Mouse (Mus musculus) heart, embryonic 14.5 days (tissue): ENCODE measurements around the gene Gm49630. TPM values are rescaled to one million over a fixed set of nuclear protein-coding genes. Genes with fewer than 3 reads are reported as not detected.
"Not testable (repeated sequence)": the region's sequence is repeated elsewhere in the genome, so short reads cannot be mapped to it uniquely, and the experiment has no call there.

Experiments used
- ATAC-seq: fragments of 200-750 bp; cut with Nextera tagmentation; 2 replicates; pipeline ENCODE4 v1.8.0; 2017; ENCODE audit warnings: low read depth, moderate TSS enrichment; ENCODE audit not compliant: insufficient number of reproducible peaks, insufficient read depth, low FRiP score
- H3K27ac ChIP-seq, 2 experiments: fragments of 200-500 bp in 1 of 2; fragments of 300-500 bp in 1 of 2; sonication (generic) in 1 of 2; replicated peaks in 1 of 2; 2 replicates each; pipeline ENCODE4 v1.5.1; 2012 to 2014; ENCODE audit warnings: low read depth in 2 of 2, low read length in 2 of 2, control low read depth in 1 of 2, mild to moderate bottlenecking in 1 of 2, mixed read lengths in 1 of 2; ENCODE audit not compliant: control insufficient read depth in 1 of 2, insufficient read depth in 1 of 2
- H3K27me3 ChIP-seq: fragments of 300-500 bp; sonication (generic); 2 replicates; pipeline ENCODE4 v1.6.1; 2014; ENCODE audit warnings: mild to moderate bottlenecking, low read length, control low read depth; ENCODE audit not compliant: control insufficient read depth, insufficient read depth
- H3K36me3 ChIP-seq: fragments of 300-500 bp; sonication (generic); 2 replicates; pipeline ENCODE4 v1.6.1; 2014; ENCODE audit warnings: mild to moderate bottlenecking, control low read depth, low read length, mixed read lengths; ENCODE audit not compliant: control insufficient read depth, insufficient read depth
- H3K4me1 ChIP-seq, 2 experiments: fragments of 200-500 bp in 1 of 2; fragments of 300-500 bp in 1 of 2; sonication (generic) in 1 of 2; 2 replicates each; pipeline ENCODE4 v1.6.1; 2012 to 2014; ENCODE audit warnings: low read length in 2 of 2, control low read depth in 1 of 2, mixed read lengths in 1 of 2; ENCODE audit not compliant: control insufficient read depth in 2 of 2, insufficient read depth in 2 of 2
- H3K4me2 ChIP-seq: fragments of 300-500 bp; sonication (generic); 2 replicates; pipeline ENCODE4 v1.6.1; 2014; ENCODE audit warnings: mild to moderate bottlenecking, low read length
- H3K4me3 ChIP-seq, 2 experiments: fragments of 200-500 bp in 1 of 2; fragments of 300-500 bp in 1 of 2; sonication (generic) in 1 of 2; 2 replicates each; pipeline ENCODE4 v1.5.1; 2012 to 2014; ENCODE audit warnings: low read length in 2 of 2, mild to moderate bottlenecking in 2 of 2, control low read depth in 1 of 2, low read depth in 1 of 2, moderate library complexity in 1 of 2; ENCODE audit not compliant: control insufficient read depth in 1 of 2, insufficient read depth in 1 of 2
- H3K9ac ChIP-seq: fragments of 300-500 bp; sonication (generic); 2 replicates; pipeline ENCODE4 v1.6.1; 2014; ENCODE audit warnings: mild to moderate bottlenecking, low read length
- H3K9me3 ChIP-seq: fragments of 300-500 bp; sonication (generic); 2 replicates; pipeline ENCODE4 v1.6.1; 2016; ENCODE audit warnings: low read length, control low read depth; ENCODE audit not compliant: control insufficient read depth
- WGBS: fragments of 180-500 bp; shearing (Covaris S2); extraction: QIAGEN DNeasy Blood & Tissue Kit; methylation state at CpG from one replicate; pipeline ENCODE4 v1.1.7; 2014; 5-methylcytosine and 5-hydroxymethylcytosine counted together
- polyA plus RNA-seq: library from polyadenylated mRNA; unstranded; fragments of >200 nt; fragmentation: Nextera tagmentation; extraction: Ambion mirVana; gene quantifications from 2 replicates; pipeline ENCODE4 v1.2.1, GENCODE M21; 2014

Gm49630 gene
- not detected in 2 replicates for polyA plus RNA-seq

DNA sequence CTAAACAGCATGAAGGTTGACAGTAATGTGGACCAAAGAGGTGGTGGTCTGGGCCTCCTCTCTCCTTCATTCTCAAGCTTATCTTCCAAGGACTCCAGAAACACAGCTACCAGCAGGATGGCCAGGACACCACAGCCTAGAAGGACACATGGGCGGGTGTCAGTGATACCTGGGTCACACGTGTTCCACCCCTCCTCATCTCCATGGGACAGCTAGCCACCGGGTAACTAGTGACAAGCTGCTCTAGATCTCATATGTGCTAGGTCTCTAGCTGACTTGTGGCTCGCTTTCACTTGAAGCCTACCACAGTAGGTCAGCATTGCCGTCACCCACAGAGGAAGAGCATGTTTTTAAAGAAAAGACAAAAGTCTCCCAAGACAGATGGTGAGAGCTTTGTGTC, at the start of gene Gm49630:
Gm49630 (minus strand) TSS at position 101 of the 400 bp plus-strand sequence.
- H3K36me3 ChIP-seq, H3K9ac ChIP-seq, ATAC-seq, H3K27ac ChIP-seq, H3K9me3 ChIP-seq, H3K4me3 ChIP-seq, H3K4me1 ChIP-seq, H3K4me2 ChIP-seq, H3K27me3 ChIP-seq: not testable (repeated sequence)
- WGBS: 52% methylated on average over 2 of the region's 5 CpGs

GRCm38 (mm10) chr17:7420191-7420973, 48.6 kb upstream of the Gm49630 start:
- not testable (repeated sequence) for H3K9ac ChIP-seq, ATAC-seq, H3K9me3 ChIP-seq, H3K4me1 ChIP-seq, H3K27ac ChIP-seq, H3K27me3 ChIP-seq, H3K4me2 ChIP-seq, H3K4me3 ChIP-seq, H3K36me3 ChIP-seq
- WGBS: 0% methylated on average over 2 of the region's 3 CpGs

GRCm38 (mm10) chr17:7414601-7415310, 43.0 kb upstream of the Gm49630 start:
- H3K36me3 ChIP-seq, H3K4me1 ChIP-seq, H3K27me3 ChIP-seq, H3K4me2 ChIP-seq, H3K4me3 ChIP-seq, H3K9ac ChIP-seq, H3K27ac ChIP-seq, H3K9me3 ChIP-seq, ATAC-seq: not testable (repeated sequence)
- WGBS: 82% methylated on average over 6 of the region's 9 CpGs

DNA sequence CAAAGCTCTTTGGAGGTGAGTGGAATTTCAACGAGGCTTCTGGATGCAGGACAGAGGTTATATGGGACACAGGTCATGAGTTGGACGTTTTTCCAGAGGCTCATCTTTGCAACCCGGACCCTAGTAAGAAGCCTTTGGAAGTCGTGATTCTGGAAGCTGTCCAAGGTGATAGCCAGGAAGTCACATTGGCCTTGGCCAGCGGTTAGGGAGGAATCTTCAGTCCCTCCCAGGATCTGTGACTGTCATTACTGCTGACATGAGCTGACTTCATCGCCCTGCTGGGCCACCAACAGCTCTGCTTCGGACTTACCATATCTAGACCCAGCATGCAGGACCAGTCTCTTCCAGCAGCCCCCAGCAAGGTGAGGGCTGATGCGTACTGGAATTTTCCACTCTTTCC, 41.6 kb upstream of the Gm49630 start:
- H3K4me1 ChIP-seq, H3K9ac ChIP-seq, H3K4me2 ChIP-seq, H3K36me3 ChIP-seq, H3K4me3 ChIP-seq, H3K27me3 ChIP-seq, H3K9me3 ChIP-seq, H3K27ac ChIP-seq, ATAC-seq: not testable (repeated sequence)
- WGBS: 53% methylated on average over 8 of the region's 8 CpGs

- not testable (repeated sequence) for H3K9ac ChIP-seq, ATAC-seq, H3K4me2 ChIP-seq, H3K4me3 ChIP-seq, H3K36me3 ChIP-seq, H3K27me3 ChIP-seq, H3K4me1 ChIP-seq, H3K9me3 ChIP-seq, H3K27ac ChIP-seq
- WGBS: 94% methylated on average over 6 of the region's 6 CpGs
These were observed 28.0 kb upstream of the Gm49630 start for GRCm38 (mm10) chr17:7399770-7400169.

GRCm38 (mm10) chr17:7398198-7398847, 26.5 kb upstream of the Gm49630 start:
- ATAC-seq, H3K4me3 ChIP-seq, H3K4me1 ChIP-seq, H3K9me3 ChIP-seq, H3K4me2 ChIP-seq, H3K9ac ChIP-seq, H3K27ac ChIP-seq, H3K36me3 ChIP-seq, H3K27me3 ChIP-seq: not testable (repeated sequence)
- 84% methylated on average over 6 of the region's 6 CpGs for WGBS

- not testable (repeated sequence) for H3K36me3 ChIP-seq, ATAC-seq, H3K4me2 ChIP-seq, H3K4me1 ChIP-seq, H3K27me3 ChIP-seq, H3K27ac ChIP-seq, H3K9me3 ChIP-seq, H3K4me3 ChIP-seq, H3K9ac ChIP-seq
- 86% methylated on average over 12 of the region's 13 CpGs for WGBS
These were observed 25.3 kb upstream of the Gm49630 start for GRCm38 (mm10) chr17:7397079-7397478.
